Mouse (Mus musculus) ES-Bruce4 (cell line): ENCODE measurements around the gene Kif3a.

ENCODE experiments used
- CTCF ChIP-seq: IDR thresholded peaks from one replicate; pipeline ENCODE4 v1.8.1; 2011; ENCODE audit warnings: low read depth, low read length
- EP300 ChIP-seq: IDR thresholded peaks from 2 replicates; pipeline ENCODE4 v1.6.1; 2011; ENCODE audit warnings: low read depth, low read length; ENCODE audit not compliant: insufficient read depth
- POLR2A ChIP-seq: IDR thresholded peaks from one replicate; pipeline ENCODE4 v1.8.1; 2011; ENCODE audit warnings: low read length; ENCODE audit not compliant: insufficient read depth

- TF ChIP-seq POLR2A = no peak
- TF ChIP-seq EP300 = no peak
- no peak for TF ChIP-seq CTCF
Observed at GRCm38 (mm10) chr11:53615172-53615571, 48.0 kb downstream of the Kif3a start.
